Mouse (Mus musculus) thymus, adult 2 months (tissue): Measurements from ENCODE around the gene Slc26a3.

ENCODE experiments used
- CTCF ChIP-seq: fragments of 200-500 bp; IDR thresholded peaks from 2 replicates; pipeline ENCODE4 v1.5.1; 2012; ENCODE audit warnings: mild to moderate bottlenecking, control low read depth, low read length, moderate library complexity, borderline replicate concordance; ENCODE audit not compliant: control insufficient read depth, poor library complexity, insufficient read depth; ENCODE audit errors: extremely low read depth
- POLR2A ChIP-seq: fragments of 200-500 bp; IDR thresholded peaks from 2 replicates; pipeline ENCODE4 v1.6.1; 2012; ENCODE audit warnings: mild to moderate bottlenecking, low read length, control low read depth, moderate library complexity; ENCODE audit not compliant: control insufficient read depth, poor library complexity, insufficient read depth; ENCODE audit errors: extremely low read depth

GRCm38 (mm10) chr12:31461371-31461770 is 70.7 kb downstream of the Slc26a3 start:
- no peak for TF ChIP-seq CTCF
- TF ChIP-seq POLR2A, result no peak
